In the genomic region with DNA sequence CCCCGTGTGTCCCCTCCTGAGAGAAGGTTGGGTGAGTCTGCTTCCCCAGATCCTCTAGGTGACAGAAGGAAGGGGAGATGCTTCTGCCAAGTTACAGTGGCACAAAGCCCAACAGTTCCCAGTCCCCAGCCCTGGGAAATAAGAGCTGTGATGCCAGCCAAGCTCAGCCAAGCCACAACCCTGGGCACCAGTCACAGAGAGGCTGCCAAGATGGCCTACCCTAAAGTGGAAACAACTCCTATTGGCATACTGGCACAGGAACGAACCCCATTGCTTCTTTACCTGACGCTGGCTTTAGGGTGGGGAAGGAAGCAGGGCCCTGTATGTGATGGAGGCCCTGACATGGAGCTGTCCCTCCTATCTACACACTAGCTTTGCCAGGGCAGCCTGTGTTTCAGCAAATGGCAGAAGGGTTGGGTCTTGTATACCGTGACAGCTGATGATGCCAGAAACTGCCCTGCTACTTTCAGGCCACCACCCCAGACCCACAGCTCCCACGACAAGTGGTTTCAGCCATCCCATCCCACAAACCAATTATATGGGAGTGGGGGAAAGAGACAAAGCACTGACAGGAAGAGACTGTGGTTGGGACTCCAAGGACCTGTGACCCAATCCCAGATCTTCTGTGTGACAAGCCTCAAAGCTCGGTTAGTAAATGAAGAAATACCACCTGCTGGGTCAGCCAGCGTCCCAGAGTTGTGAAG, we compare ENCODE assay signal across 8 mouse cellular contexts. TPM values are rescaled to one million over a fixed set of nuclear protein-coding genes. Genes with fewer than 3 reads are reported as not detected.
DNase-seq lines count a peak whose midpoint lies in the region; ATAC-seq and TF ChIP-seq lines count a peak whose summit lies in the region.

No protein-coding gene starts in this region.

- ATAC-seq in embryonic facial prominence, embryonic 15.5 days (ENCODE audit: insufficient number of reproducible peaks, low FRiP score, low TSS enrichment, low read depth): no peak
- no peak for ATAC-seq in hindbrain, embryonic 13.5 days (ENCODE audit: low FRiP score)
- no peak for ATAC-seq in midbrain, embryonic 14.5 days (ENCODE audit: low FRiP score, low TSS enrichment)

- no peaks in the 10 kb centered on the region for H3K9me3 ChIP-seq in embryonic facial prominence, embryonic 15.5 days (replicated peaks)
- H3K9me3 ChIP-seq in hindbrain, embryonic 13.5 days: no peaks in the 10 kb centered on the region
- no peaks in the 10 kb centered on the region for H3K9me3 ChIP-seq in midbrain, embryonic 14.5 days (ENCODE audit: control insufficient read depth, low read length)

- peaks cover 39% of the 10 kb centered on the region for H3K4me1 ChIP-seq in bone marrow macrophage, adult 2 months (ENCODE audit: control insufficient read depth, insufficient read depth, low read length)
- peaks cover 79% of the 10 kb centered on the region for H3K4me1 ChIP-seq in embryonic facial prominence, embryonic 15.5 days
- peaks cover 72% of the 10 kb centered on the region for H3K4me1 ChIP-seq in hindbrain, embryonic 13.5 days (replicated peaks)
- H3K4me1 ChIP-seq in midbrain, embryonic 14.5 days (ENCODE audit: control insufficient read depth, insufficient read depth, low read length): peaks cover 56% of the 10 kb centered on the region

- no peak for TF ChIP-seq POLR2A in bone marrow macrophage, adult 2 months (IDR thresholded peaks at IDR 0.05; ENCODE audit: borderline replicate concordance, low read depth, low read length)

- H3K27ac ChIP-seq in bone marrow macrophage, adult 2 months (ENCODE audit: insufficient read depth, low read depth, low read length): peak overlapping the region; percentile 98
- H3K27ac ChIP-seq in embryonic facial prominence, embryonic 15.5 days (replicated peaks): peak overlapping the region; percentile 83
- H3K27ac ChIP-seq in hindbrain, embryonic 13.5 days: peak overlapping the region; percentile 86
- H3K27ac ChIP-seq in midbrain, embryonic 14.5 days (replicated peaks; ENCODE audit: low read depth, low read length): peak overlapping the region; percentile 65; the same call in 1 of the 2 replicates

- peak; percentile 62 to 81 for DNase-seq in layer of hippocampus, postnatal 14 days (ENCODE audit: low spot score in 2 of 2)
- no peak for DNase-seq in layer of hippocampus, postnatal 25 days (ENCODE audit: extremely low spot score in 1 of 2, low spot score in 1 of 2)
- DNase-seq in midbrain, embryonic 14.5 days: peak; percentile 26
- DNase-seq in ovary, postnatal 36 days (ENCODE audit: low spot score): no peak
- DNase-seq in urinary bladder, postnatal 25 days (ENCODE audit: low spot score): no peak

- no peak for TF ChIP-seq CTCF in bone marrow macrophage, adult 2 months (IDR thresholded peaks at IDR 0.05; ENCODE audit: low read depth, low read length)

- H3K27me3 ChIP-seq in embryonic facial prominence, embryonic 15.5 days: no peaks in the 10 kb centered on the region
- H3K27me3 ChIP-seq in hindbrain, embryonic 13.5 days: no peaks in the 10 kb centered on the region
- no peaks in the 10 kb centered on the region for H3K27me3 ChIP-seq in midbrain, embryonic 14.5 days (ENCODE audit: control insufficient read depth, insufficient read depth, low read length)

- no peaks in the 10 kb centered on the region for H3K36me3 ChIP-seq in embryonic facial prominence, embryonic 15.5 days
- H3K36me3 ChIP-seq in hindbrain, embryonic 13.5 days: peaks cover 3% of the 10 kb centered on the region; the same call in 1 of the 2 replicates
- H3K36me3 ChIP-seq in midbrain, embryonic 14.5 days (ENCODE audit: control insufficient read depth, insufficient read depth, low read length): no peaks in the 10 kb centered on the region

- H3K4me2 ChIP-seq in embryonic facial prominence, embryonic 15.5 days (replicated peaks): peak overlapping the region; percentile 42
- H3K4me2 ChIP-seq in hindbrain, embryonic 13.5 days: peak overlapping the region; percentile 91
- H3K4me2 ChIP-seq in midbrain, embryonic 14.5 days (ENCODE audit: low read length): peak overlapping the region; percentile 88

- no peak overlapping the region; the same call in 1 of the 2 replicates for H3K9ac ChIP-seq in embryonic facial prominence, embryonic 15.5 days
- peak overlapping the region; percentile 63 for H3K9ac ChIP-seq in hindbrain, embryonic 13.5 days
- peak overlapping the region; percentile 37; the same call in 1 of the 2 replicates for H3K9ac ChIP-seq in midbrain, embryonic 14.5 days (replicated peaks; ENCODE audit: low read length)

- WGBS in embryonic facial prominence, embryonic 15.5 days: 51% methylated on average over 7 of the region's 7 CpGs
- WGBS in hindbrain, embryonic 13.5 days: 73% methylated on average over 7 of the region's 7 CpGs
- WGBS in midbrain, embryonic 14.5 days: 79% methylated on average over 7 of the region's 7 CpGs

- H3K4me3 ChIP-seq in bone marrow macrophage, adult 2 months (ENCODE audit: insufficient read depth, low read length): peak overlapping the region; percentile 91
- H3K4me3 ChIP-seq in embryonic facial prominence, embryonic 15.5 days (replicated peaks): peak overlapping the region; percentile 17
- H3K4me3 ChIP-seq in hindbrain, embryonic 13.5 days: 0 out of 2 replicates have a peak overlapping the region, but pooled peaks have one; percentile 8
- H3K4me3 ChIP-seq in midbrain, embryonic 14.5 days (replicated peaks; ENCODE audit: low read depth, low read length): no peak overlapping the region

RNA-seq across cellular contexts. Expression of gene Grk2, which starts 2.9 kb away (rescaled TPM):
- 100 to 1,000 TPM; 146 to 150 TPM for total RNA-seq in layer of hippocampus, postnatal 14 days (2021)
- total RNA-seq in layer of hippocampus, postnatal 25 days (2021): 100 to 1,000 TPM; 185 to 186 TPM
- polyA plus RNA-seq in bone marrow macrophage, adult 2 months (2012; ENCODE audit: insufficient read depth, insufficient read length, missing spikeins): 250 and 278 TPM in 2 replicates
- polyA plus RNA-seq in embryonic facial prominence, embryonic 15.5 days (2015; fragmentation: Nextera tagmentation; extraction: Ambion mirVana): 20.1 and 24.4 TPM in 2 replicates
- polyA plus RNA-seq in hindbrain, embryonic 13.5 days (2015; fragmentation: Nextera tagmentation; extraction: Ambion mirVana): 19.6 and 20.0 TPM in 2 replicates
- polyA plus RNA-seq in midbrain, embryonic 14.5 days (2014; fragmentation: Nextera tagmentation; extraction: Ambion mirVana): 29.0 and 30.0 TPM in 2 replicates

RNA-seq across cellular contexts. Expression of gene Ankrd13d, which starts 20.2 kb away (rescaled TPM):
- 10 to 100 TPM; 70.3 to 81.8 TPM for total RNA-seq in layer of hippocampus, postnatal 14 days (2021)
- total RNA-seq in layer of hippocampus, postnatal 25 days (2021): 10 to 100 TPM; 59.6 to 66.3 TPM
- 21.8 TPM in 2 replicates for polyA plus RNA-seq in bone marrow macrophage, adult 2 months (2012; ENCODE audit: insufficient read depth, insufficient read length, missing spikeins)
- 13.0 and 13.7 TPM in 2 replicates for polyA plus RNA-seq in embryonic facial prominence, embryonic 15.5 days (2015; fragmentation: Nextera tagmentation; extraction: Ambion mirVana)
- polyA plus RNA-seq in hindbrain, embryonic 13.5 days (2015; fragmentation: Nextera tagmentation; extraction: Ambion mirVana): 29.9 and 33.1 TPM in 2 replicates
- 34.5 and 39.3 TPM in 2 replicates for polyA plus RNA-seq in midbrain, embryonic 14.5 days (2014; fragmentation: Nextera tagmentation; extraction: Ambion mirVana)

RNA-seq across cellular contexts. Expression of gene Ssh3, which starts 34.1 kb away (rescaled TPM):
- total RNA-seq in layer of hippocampus, postnatal 14 days (2021): 10 to 100 TPM; 51.6 to 55.7 TPM
- 10 to 100 TPM; 45.4 to 48.5 TPM for total RNA-seq in layer of hippocampus, postnatal 25 days (2021)
- 84.2 and 87.6 TPM in 2 replicates for polyA plus RNA-seq in bone marrow macrophage, adult 2 months (2012; ENCODE audit: insufficient read depth, insufficient read length, missing spikeins)
- 27.5 and 34.4 TPM in 2 replicates for polyA plus RNA-seq in embryonic facial prominence, embryonic 15.5 days (2015; fragmentation: Nextera tagmentation; extraction: Ambion mirVana)
- 10.4 and 10.6 TPM in 2 replicates for polyA plus RNA-seq in hindbrain, embryonic 13.5 days (2015; fragmentation: Nextera tagmentation; extraction: Ambion mirVana)
- 8.8 and 12.8 TPM in 2 replicates for polyA plus RNA-seq in midbrain, embryonic 14.5 days (2014; fragmentation: Nextera tagmentation; extraction: Ambion mirVana)

Comparison
In these comparisons a context has a peak if more than half of its experiments do, and no peak if none do; other contexts are left out.
1. DNase-seq: peak in layer of hippocampus, postnatal 14 days (2 of 2) and midbrain, embryonic 14.5 days (single experiment); none in layer of hippocampus, postnatal 25 days (0 of 2), ovary, postnatal 36 days (single experiment) and urinary bladder, postnatal 25 days (single experiment).
2. Peak in every context shown above with its lines, with median percentiles within 50 percentile points of each other: H3K27ac ChIP-seq and H3K4me2 ChIP-seq.